Mouse (Mus musculus) ES-E14 (cell line): ENCODE results near the gene Prkar1b.

Source experiments
- CHD2 ChIP-seq: IDR thresholded peaks from 2 replicates; pipeline ENCODE4 v1.6.1; 2014; ENCODE audit warnings: mild to moderate bottlenecking, low read depth, low read length, inconsistent platforms
- HCFC1 ChIP-seq: IDR thresholded peaks from 2 replicates; pipeline ENCODE4 v1.6.1; 2012; ENCODE audit warnings: low read length, inconsistent platforms, borderline replicate concordance; ENCODE audit not compliant: insufficient read depth
- MAFK ChIP-seq: IDR thresholded peaks from 2 replicates; pipeline ENCODE4 v1.6.1; 2014; ENCODE audit warnings: mild to moderate bottlenecking, low read depth, low read length, inconsistent platforms; ENCODE audit not compliant: insufficient read depth

DNA sequence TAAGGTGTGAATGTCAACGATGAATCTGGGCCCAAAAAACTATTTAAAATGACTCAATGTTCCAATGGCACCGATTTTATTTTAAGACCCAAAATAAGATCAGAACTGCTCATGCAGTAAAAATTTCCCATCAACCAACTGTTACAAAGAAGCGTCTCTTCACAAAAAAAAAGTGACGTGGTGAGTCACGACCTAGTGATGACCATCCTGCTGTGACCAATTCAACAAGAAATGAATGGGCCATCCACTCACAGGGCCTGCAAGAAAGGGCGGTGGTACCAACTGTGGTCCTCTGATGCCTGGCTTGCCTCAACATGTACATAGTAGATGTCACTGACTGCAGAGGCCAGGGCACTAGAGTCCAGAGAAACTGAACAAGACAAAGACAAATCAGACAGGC is 160.2 kb downstream of the Prkar1b start:
- no peak for TF ChIP-seq CHD2
- TF ChIP-seq MAFK = no peak
- no peak for TF ChIP-seq HCFC1
